Mouse (Mus musculus): ENCODE results near the gene Nrxn1. TPM values are rescaled to one million over a fixed set of nuclear protein-coding genes. Genes with fewer than 3 reads are reported as not detected.
A peak's percentile ranks its signal among the peaks of the same experiment; 100 is the strongest.

Nrxn1 gene
- polyA plus RNA-seq, 1 experiment from 2014 or later, result 222 TPM

DNA sequence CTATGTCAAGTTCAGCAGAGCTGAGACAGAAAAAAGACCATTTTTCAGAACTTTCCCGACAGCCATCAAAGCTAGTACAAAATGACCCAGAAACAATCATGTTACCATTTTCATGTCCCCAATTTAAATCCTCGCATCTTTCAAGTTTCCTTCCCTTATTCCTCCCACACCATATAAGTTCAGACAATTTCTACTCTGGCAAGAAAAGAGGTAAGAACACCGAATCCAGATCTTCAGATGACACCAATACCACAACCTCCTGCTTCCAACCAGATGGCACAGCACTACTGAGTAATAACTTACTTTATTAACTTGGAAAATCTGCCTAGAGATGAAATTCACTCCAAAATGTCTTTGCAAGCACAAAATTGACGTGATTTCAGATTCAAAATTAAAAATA, 730.7 kb downstream of the Nrxn1 start:
- H3K36me3 ChIP-seq (ENCODE audit: control insufficient read depth, insufficient read depth, low read length), result no peaks in the 10 kb centered on the region
- WGBS, result 84% methylated on average over 4 of the region's 4 CpGs
- no peak overlapping the region for H3K4me3 ChIP-seq (ENCODE audit: low read depth, low read length)
- no peaks in the 10 kb centered on the region for H3K27me3 ChIP-seq (ENCODE audit: control insufficient read depth, insufficient read depth, low read depth, low read length)
- no peak overlapping the region for H3K27ac ChIP-seq (ENCODE audit: low read length)
- H3K4me1 ChIP-seq (ENCODE audit: control insufficient read depth, insufficient read depth, low read length), result no peaks in the 10 kb centered on the region
- no peak overlapping the region for H3K4me2 ChIP-seq (ENCODE audit: low read length)
- no peak overlapping the region for H3K9ac ChIP-seq (ENCODE audit: low read depth, low read length)
- H3K9me3 ChIP-seq (replicated peaks; ENCODE audit: control insufficient read depth, low read length, poor library complexity, severe bottlenecking), result no peaks in the 10 kb centered on the region
- no peak for ATAC-seq

GRCm38 (mm10) chr17:90349385-90350095, 743.3 kb downstream of the Nrxn1 start:
- H3K27me3 ChIP-seq (ENCODE audit: control insufficient read depth, insufficient read depth, low read depth, low read length), result no peaks in the 10 kb centered on the region
- no peak overlapping the region for H3K4me2 ChIP-seq (ENCODE audit: low read length)
- no peak for ATAC-seq
- no peak overlapping the region for H3K27ac ChIP-seq (ENCODE audit: low read length)
- H3K9ac ChIP-seq (ENCODE audit: low read depth, low read length), result no peak overlapping the region
- no peaks in the 10 kb centered on the region for H3K36me3 ChIP-seq (ENCODE audit: control insufficient read depth, insufficient read depth, low read length)
- no peaks in the 10 kb centered on the region for H3K9me3 ChIP-seq (replicated peaks; ENCODE audit: control insufficient read depth, low read length, poor library complexity, severe bottlenecking)
- 67% methylated on average over 5 of the region's 5 CpGs for WGBS
- peaks cover 3% of the 10 kb centered on the region for H3K4me1 ChIP-seq (ENCODE audit: control insufficient read depth, insufficient read depth, low read length)
- H3K4me3 ChIP-seq (ENCODE audit: low read depth, low read length), result no peak overlapping the region

GRCm38 (mm10) chr17:90346735-90347475, 746.0 kb downstream of the Nrxn1 start:
- Histone ChIP-seq H3K27me3 (ENCODE audit: control insufficient read depth, insufficient read depth, low read depth, low read length) (no peaks in the 10 kb centered on the region), H3K36me3 (ENCODE audit: control insufficient read depth, insufficient read depth, low read length) (no peaks in the 10 kb centered on the region), H3K9ac (ENCODE audit: low read depth, low read length) (no peak overlapping the region), H3K4me3 (ENCODE audit: low read depth, low read length) (no peak overlapping the region), H3K4me2 (ENCODE audit: low read length) (no peak overlapping the region), H3K9me3 (replicated peaks; ENCODE audit: control insufficient read depth, low read length, poor library complexity, severe bottlenecking) (no peaks in the 10 kb centered on the region), H3K4me1 (ENCODE audit: control insufficient read depth, insufficient read depth, low read length) (peaks cover 6% of the 10 kb centered on the region), H3K27ac (ENCODE audit: low read length) (no peak overlapping the region)
- 42% methylated on average over 3 of the region's 3 CpGs for WGBS
- ATAC-seq, result peak; percentile 28; the same call in 1 of the 2 replicates

GRCm38 (mm10) chr17:90333445-90333844, 759.4 kb downstream of the Nrxn1 start:
- Histone ChIP-seq H3K36me3 (ENCODE audit: control insufficient read depth, insufficient read depth, low read length) (no peaks in the 10 kb centered on the region), H3K27me3 (ENCODE audit: control insufficient read depth, insufficient read depth, low read depth, low read length) (no peaks in the 10 kb centered on the region), H3K27ac (ENCODE audit: low read length) (no peak overlapping the region), H3K9ac (ENCODE audit: low read depth, low read length) (no peak overlapping the region), H3K4me1 (ENCODE audit: control insufficient read depth, insufficient read depth, low read length) (no peaks in the 10 kb centered on the region), H3K4me3 (ENCODE audit: low read depth, low read length) (no peak overlapping the region), H3K4me2 (ENCODE audit: low read length) (no peak overlapping the region), H3K9me3 (replicated peaks; ENCODE audit: control insufficient read depth, low read length, poor library complexity, severe bottlenecking) (no peaks in the 10 kb centered on the region)
- ATAC-seq, result no peak
- WGBS, result 92% methylated on average over 1 of the region's 1 CpGs

DNA sequence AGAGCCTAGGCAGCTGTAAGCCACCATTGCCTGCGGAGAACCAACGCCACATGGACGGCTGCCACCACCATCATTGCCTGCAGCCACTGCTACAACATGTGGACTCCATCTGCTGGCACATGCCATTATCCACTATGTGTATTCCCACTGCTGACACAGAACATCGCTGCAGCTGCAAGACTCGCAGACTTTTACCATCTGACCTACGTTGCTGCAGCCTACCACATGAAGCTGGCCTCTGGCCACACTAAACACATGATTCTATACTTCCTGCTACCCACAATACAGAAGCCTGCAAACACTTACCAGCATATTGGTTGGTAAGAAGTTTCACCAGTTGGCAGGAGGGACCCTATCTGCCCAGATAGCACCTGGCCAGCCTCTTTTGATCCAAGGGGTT, 769.2 kb downstream of the Nrxn1 start:
- Histone ChIP-seq H3K36me3 (ENCODE audit: control insufficient read depth, insufficient read depth, low read length) (no peaks in the 10 kb centered on the region), H3K27ac (ENCODE audit: low read length) (no peak overlapping the region), H3K9me3 (replicated peaks; ENCODE audit: control insufficient read depth, low read length, poor library complexity, severe bottlenecking) (no peaks in the 10 kb centered on the region), H3K4me3 (ENCODE audit: low read depth, low read length) (no peak overlapping the region), H3K4me1 (ENCODE audit: control insufficient read depth, insufficient read depth, low read length) (no peaks in the 10 kb centered on the region), H3K27me3 (ENCODE audit: control insufficient read depth, insufficient read depth, low read depth, low read length) (no peaks in the 10 kb centered on the region), H3K9ac (ENCODE audit: low read depth, low read length) (no peak overlapping the region), H3K4me2 (ENCODE audit: low read length) (no peak overlapping the region)
- no peak for ATAC-seq
- 92% methylated on average over 6 of the region's 6 CpGs for WGBS

DNA sequence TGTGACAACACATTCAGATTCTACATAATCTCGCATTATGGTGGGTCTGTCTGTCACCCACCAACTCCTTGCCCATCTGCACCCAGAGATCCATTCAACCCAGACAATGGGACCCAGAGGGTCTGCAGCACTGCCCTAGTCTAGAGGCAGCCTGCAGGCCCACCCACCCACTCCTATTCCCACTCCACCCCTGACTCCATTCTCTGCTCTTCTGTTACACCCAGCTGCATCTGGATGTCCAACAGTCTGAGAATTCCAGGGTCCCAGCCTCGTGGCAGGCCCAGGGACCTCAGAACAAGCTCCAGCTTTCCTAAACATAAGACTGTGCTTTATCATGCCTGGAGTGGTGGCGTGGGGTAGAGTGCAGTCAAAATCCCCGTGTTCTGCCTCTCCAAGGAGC, 820.6 kb downstream of the Nrxn1 start:
- no peak overlapping the region for H3K4me3 ChIP-seq (ENCODE audit: low read depth, low read length)
- no peak overlapping the region for H3K9ac ChIP-seq (ENCODE audit: low read depth, low read length)
- H3K4me2 ChIP-seq (ENCODE audit: low read length), result no peak overlapping the region
- no peaks in the 10 kb centered on the region for H3K9me3 ChIP-seq (replicated peaks; ENCODE audit: control insufficient read depth, low read length, poor library complexity, severe bottlenecking)
- no peaks in the 10 kb centered on the region for H3K27me3 ChIP-seq (ENCODE audit: control insufficient read depth, insufficient read depth, low read depth, low read length)
- ATAC-seq, result no peak
- 70% methylated on average over 4 of the region's 4 CpGs for WGBS
- no peaks in the 10 kb centered on the region for H3K36me3 ChIP-seq (ENCODE audit: control insufficient read depth, insufficient read depth, low read length)
- H3K4me1 ChIP-seq (ENCODE audit: control insufficient read depth, insufficient read depth, low read length), result no peaks in the 10 kb centered on the region
- no peak overlapping the region for H3K27ac ChIP-seq (ENCODE audit: low read length)

- no peak overlapping the region for H3K4me2 ChIP-seq (ENCODE audit: low read length)
- 19% methylated on average over 4 of the region's 4 CpGs for WGBS
- no peaks in the 10 kb centered on the region for H3K4me1 ChIP-seq (ENCODE audit: control insufficient read depth, insufficient read depth, low read length)
- H3K9ac ChIP-seq (ENCODE audit: low read depth, low read length), result no peak overlapping the region
- no peak for ATAC-seq
- H3K27me3 ChIP-seq (ENCODE audit: control insufficient read depth, insufficient read depth, low read depth, low read length), result no peaks in the 10 kb centered on the region
- H3K27ac ChIP-seq (ENCODE audit: low read length), result no peak overlapping the region
- no peak overlapping the region for H3K4me3 ChIP-seq (ENCODE audit: low read depth, low read length)
- H3K36me3 ChIP-seq (ENCODE audit: control insufficient read depth, insufficient read depth, low read length), result no peaks in the 10 kb centered on the region
- no peaks in the 10 kb centered on the region for H3K9me3 ChIP-seq (replicated peaks; ENCODE audit: control insufficient read depth, low read length, poor library complexity, severe bottlenecking)
These were observed 821.7 kb downstream of the Nrxn1 start for GRCm38 (mm10) chr17:90271165-90271564.

- Histone ChIP-seq H3K4me3 (ENCODE audit: low read depth, low read length) (no peak overlapping the region), H3K4me2 (ENCODE audit: low read length) (no peak overlapping the region), H3K36me3 (ENCODE audit: control insufficient read depth, insufficient read depth, low read length) (no peaks in the 10 kb centered on the region), H3K9me3 (replicated peaks; ENCODE audit: control insufficient read depth, low read length, poor library complexity, severe bottlenecking) (no peaks in the 10 kb centered on the region), H3K4me1 (ENCODE audit: control insufficient read depth, insufficient read depth, low read length) (no peaks in the 10 kb centered on the region), H3K27me3 (ENCODE audit: control insufficient read depth, insufficient read depth, low read depth, low read length) (no peaks in the 10 kb centered on the region), H3K27ac (ENCODE audit: low read length) (no peak overlapping the region), H3K9ac (ENCODE audit: low read depth, low read length) (no peak overlapping the region)
- 75% methylated on average over 2 of the region's 2 CpGs for WGBS
- no peak for ATAC-seq
These were observed 823.7 kb downstream of the Nrxn1 start for GRCm38 (mm10) chr17:90269143-90269542.

DNA sequence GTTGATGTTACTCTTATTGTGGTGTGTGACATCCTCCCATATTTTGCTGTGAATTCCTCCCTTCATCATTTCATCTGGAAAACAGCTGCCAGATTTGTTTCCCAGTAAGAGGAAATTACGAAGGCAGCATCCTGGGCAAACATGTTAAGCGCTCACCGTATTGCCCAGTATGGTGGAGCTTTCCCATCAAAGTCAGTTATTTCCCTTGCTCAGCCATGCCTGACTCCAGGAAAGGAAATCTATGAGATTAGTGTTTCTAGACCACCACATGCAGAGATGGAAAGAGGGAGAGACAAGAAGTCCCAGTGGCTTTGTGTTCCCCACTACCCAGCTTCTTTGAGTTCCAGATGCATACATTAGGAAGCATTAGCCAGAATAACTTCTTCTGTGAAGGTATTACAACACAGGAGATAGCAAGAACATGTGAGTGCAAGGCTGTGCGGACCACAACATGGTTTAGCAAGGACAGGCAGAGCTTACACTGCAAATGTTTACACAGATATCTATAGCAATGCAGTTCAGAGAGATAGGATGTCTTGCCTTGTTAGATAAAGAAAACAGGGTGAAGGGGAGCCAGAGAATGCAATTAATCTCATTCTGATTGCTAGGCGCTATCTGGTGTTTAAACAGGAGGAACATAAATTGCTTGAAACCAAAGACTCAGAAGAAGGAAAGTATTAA, 839.3 kb downstream of the Nrxn1 start:
- Histone ChIP-seq H3K4me3 (ENCODE audit: low read depth, low read length) (no peak overlapping the region), H3K4me2 (ENCODE audit: low read length) (no peak overlapping the region), H3K27ac (ENCODE audit: low read length) (no peak overlapping the region), H3K27me3 (ENCODE audit: control insufficient read depth, insufficient read depth, low read depth, low read length) (no peaks in the 10 kb centered on the region), H3K9me3 (replicated peaks; ENCODE audit: control insufficient read depth, low read length, poor library complexity, severe bottlenecking) (no peaks in the 10 kb centered on the region), H3K36me3 (ENCODE audit: control insufficient read depth, insufficient read depth, low read length) (no peaks in the 10 kb centered on the region), H3K9ac (ENCODE audit: low read depth, low read length) (no peak overlapping the region), H3K4me1 (ENCODE audit: control insufficient read depth, insufficient read depth, low read length) (peaks cover 14% of the 10 kb centered on the region)
- 35% methylated on average over 5 of the region's 5 CpGs for WGBS
- no peak for ATAC-seq
